Mouse (Mus musculus) E14TG2a.4 (cell line): ENCODE results near the gene Gpt2.

Experiments used
- H3K27me3 ChIP-seq: 2 replicates; pipeline ENCODE4 v1.6.1; 2014; ENCODE audit warnings: low read length, control low read depth; ENCODE audit not compliant: insufficient read depth
- H3K36me3 ChIP-seq: 2 replicates; pipeline ENCODE4 v1.6.1; 2014; ENCODE audit warnings: low read length, control low read depth; ENCODE audit not compliant: insufficient read depth
- H3K4me1 ChIP-seq: replicated peaks from 2 replicates; pipeline ENCODE4 v1.6.1; 2014; ENCODE audit warnings: low read depth, low read length, control low read depth
- H3K4me3 ChIP-seq: replicated peaks from 2 replicates; pipeline ENCODE4 v1.5.1; 2014; ENCODE audit warnings: mild to moderate bottlenecking, low read length
- H3K9me3 ChIP-seq: 2 replicates; pipeline ENCODE4 v1.6.1; 2014; ENCODE audit warnings: low read length, control low read depth
- CTCF ChIP-seq: conservative IDR thresholded peaks from 2 replicates; pipeline ENCODE4 v1.5.1; 2014; ENCODE audit warnings: low read length
- NANOG ChIP-seq: IDR thresholded peaks from 2 replicates; pipeline ENCODE4 v1.6.1; 2014; ENCODE audit warnings: borderline replicate concordance, low read length, mixed read lengths
- POU5F1 ChIP-seq: IDR thresholded peaks from 2 replicates; pipeline ENCODE4 v1.6.1; 2014; ENCODE audit warnings: low read length, borderline replicate concordance

Gene Gpt2

GRCm38 (mm10) chr8:85474924-85475323 is 17.5 kb upstream of the Gpt2 start:
- H3K9me3 ChIP-seq = peaks cover 18% of the 10 kb centered on the region
- no peak overlapping the region for H3K4me3 ChIP-seq
- no peaks in the 10 kb centered on the region for H3K27me3 ChIP-seq
- peaks cover 61% of the 10 kb centered on the region for H3K4me1 ChIP-seq
- no peaks in the 10 kb centered on the region for H3K36me3 ChIP-seq
- TF ChIP-seq NANOG (no peak), CTCF (no peak)

GRCm38 (mm10) chr8:85476970-85477545 is 15.3 kb upstream of the Gpt2 start:
- H3K4me1 ChIP-seq = peaks cover 49% of the 10 kb centered on the region
- H3K4me3 ChIP-seq = no peak overlapping the region
- no peaks in the 10 kb centered on the region for H3K27me3 ChIP-seq
- TF ChIP-seq CTCF (no peak), NANOG (no peak), POU5F1 (no peak)
- H3K36me3 ChIP-seq = no peaks in the 10 kb centered on the region
- H3K9me3 ChIP-seq = peaks cover 12% of the 10 kb centered on the region

- Histone ChIP-seq H3K9me3 (peaks cover 12% of the 10 kb centered on the region), H3K4me3 (no peak overlapping the region; the same call in 1 of the 2 replicates), H3K4me1 (peaks cover 52% of the 10 kb centered on the region), H3K36me3 (no peaks in the 10 kb centered on the region), H3K27me3 (no peaks in the 10 kb centered on the region)
- TF ChIP-seq POU5F1 = no peak
- 0 out of 2 replicates have a peak, but pooled peaks have one; percentile 30 for TF ChIP-seq NANOG
- TF ChIP-seq CTCF = no peak
These were observed 14.0 kb upstream of the Gpt2 start for GRCm38 (mm10) chr8:85478397-85478796.

GRCm38 (mm10) chr8:85479710-85480109 is 12.7 kb upstream of the Gpt2 start:
- Histone ChIP-seq H3K4me3 (no peak overlapping the region), H3K36me3 (no peaks in the 10 kb centered on the region), H3K4me1 (peaks cover 56% of the 10 kb centered on the region), H3K9me3 (peaks cover 6% of the 10 kb centered on the region), H3K27me3 (no peaks in the 10 kb centered on the region)
- TF ChIP-seq NANOG = no peak
- TF ChIP-seq POU5F1 = no peak
- no peak for TF ChIP-seq CTCF

- no peak for TF ChIP-seq NANOG
- no peak for TF ChIP-seq CTCF
- Histone ChIP-seq H3K4me3 (peak overlapping the region; percentile 70), H3K36me3 (no peaks in the 10 kb centered on the region), H3K9me3 (peaks cover 5% of the 10 kb centered on the region), H3K27me3 (no peaks in the 10 kb centered on the region), H3K4me1 (peaks cover 51% of the 10 kb centered on the region)
These were observed 10.5 kb upstream of the Gpt2 start for GRCm38 (mm10) chr8:85481900-85482299.

- peaks cover 51% of the 10 kb centered on the region for H3K4me1 ChIP-seq
- H3K27me3 ChIP-seq = no peaks in the 10 kb centered on the region
- no peaks in the 10 kb centered on the region for H3K36me3 ChIP-seq
- peaks cover 5% of the 10 kb centered on the region for H3K9me3 ChIP-seq
- peak overlapping the region; percentile 62 for H3K4me3 ChIP-seq
- TF ChIP-seq POU5F1 = no peak
- TF ChIP-seq CTCF = peak; percentile 21
- no peak for TF ChIP-seq NANOG
These were observed 9.9 kb upstream of the Gpt2 start for GRCm38 (mm10) chr8:85482427-85482826.

GRCm38 (mm10) chr8:85487906-85488620 is 4.3 kb upstream of the Gpt2 start:
- Histone ChIP-seq H3K36me3 (no peaks in the 10 kb centered on the region), H3K4me1 (peaks cover 61% of the 10 kb centered on the region), H3K27me3 (no peaks in the 10 kb centered on the region), H3K4me3 (no peak overlapping the region), H3K9me3 (peaks cover 5% of the 10 kb centered on the region)
- no peak for TF ChIP-seq CTCF
- TF ChIP-seq POU5F1 = no peak
- no peak for TF ChIP-seq NANOG

- no peak; the same call in 1 of the 2 replicates for TF ChIP-seq CTCF
- no peak for TF ChIP-seq POU5F1
- no peak for TF ChIP-seq NANOG
- no peak overlapping the region for H3K4me3 ChIP-seq
These were observed 3.7 kb upstream of the Gpt2 start for GRCm38 (mm10) chr8:85488631-85489030.

More at GRCm38 (mm10) chr8:85488631-85489030, 3.7 kb upstream of the Gpt2 start:
- peaks cover 61% of the 10 kb centered on the region for H3K4me1 ChIP-seq
- H3K9me3 ChIP-seq = peaks cover 5% of the 10 kb centered on the region
- no peaks in the 10 kb centered on the region for H3K27me3 ChIP-seq
- H3K36me3 ChIP-seq = peaks cover under 1% of the 10 kb centered on the region; the same call in 1 of the 2 replicates
